Mouse (Mus musculus) 416B (cell line): ENCODE results near the gene Lrrtm4.

Source experiments
- DNase-seq: peaks from one replicate; pipeline ENCODE4 v3.0.0; 2011; ENCODE audit warnings: low read depth

The Lrrtm4 gene

DNA sequence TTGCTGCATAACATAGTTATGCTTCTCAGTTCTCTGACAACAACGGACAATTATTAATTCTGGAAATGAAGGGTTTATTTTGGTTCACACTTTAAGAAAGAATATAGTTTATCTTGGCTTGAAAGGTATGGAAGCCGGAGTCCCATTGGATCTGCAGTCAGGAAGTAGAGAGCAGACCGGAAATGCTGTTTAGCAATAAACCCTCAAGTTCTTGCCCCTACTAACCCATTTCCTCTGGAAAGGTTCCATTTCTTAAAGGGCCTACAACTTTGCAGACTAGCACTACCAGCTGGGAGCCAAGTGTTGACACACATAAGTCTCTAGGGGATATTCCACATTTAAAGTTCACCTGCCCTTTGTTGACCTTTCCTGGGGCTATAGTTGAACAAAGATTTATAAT is 309.7 kb downstream of the Lrrtm4 start:
- DNase-seq = peak; percentile 71

DNA sequence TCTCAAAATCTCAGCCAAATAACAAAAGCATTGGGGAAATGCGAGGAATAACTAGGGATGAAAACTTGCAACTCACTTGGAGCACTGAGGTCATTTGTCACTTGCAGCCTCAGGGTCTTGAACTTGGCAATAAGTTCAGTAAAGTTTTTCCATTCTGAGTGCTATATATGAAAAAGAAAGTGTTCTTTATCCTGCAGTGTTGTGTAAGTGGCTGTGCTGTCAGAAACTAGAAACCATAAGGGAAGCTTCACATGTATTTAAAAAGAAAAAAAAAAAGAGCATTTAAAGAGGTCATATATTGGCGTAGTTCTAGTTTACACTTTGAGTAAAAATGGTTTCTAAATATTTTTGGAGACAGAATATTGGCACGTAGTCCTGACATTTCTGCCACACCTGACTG is 313.1 kb downstream of the Lrrtm4 start:
- DNase-seq = no peak

DNA sequence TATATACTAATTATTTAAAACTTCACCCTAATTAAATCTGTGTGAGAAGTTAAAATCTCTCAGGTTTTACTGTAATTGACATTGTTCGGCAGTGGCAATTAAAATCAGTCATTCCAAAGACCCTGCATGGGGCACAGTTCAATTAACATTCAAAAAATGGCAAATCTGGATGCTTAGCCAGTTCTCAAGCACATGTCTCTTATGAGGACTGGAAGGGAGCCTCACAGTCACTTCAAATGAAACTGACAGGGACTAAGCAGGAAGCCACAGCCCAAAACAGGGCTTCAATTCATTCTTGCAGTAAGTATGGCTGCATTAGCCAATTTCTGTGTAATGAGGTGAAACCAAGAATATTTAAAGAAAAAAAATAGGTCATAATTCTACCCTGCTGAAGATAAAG is 333.6 kb downstream of the Lrrtm4 start:
- peak; percentile 21 for DNase-seq

DNA sequence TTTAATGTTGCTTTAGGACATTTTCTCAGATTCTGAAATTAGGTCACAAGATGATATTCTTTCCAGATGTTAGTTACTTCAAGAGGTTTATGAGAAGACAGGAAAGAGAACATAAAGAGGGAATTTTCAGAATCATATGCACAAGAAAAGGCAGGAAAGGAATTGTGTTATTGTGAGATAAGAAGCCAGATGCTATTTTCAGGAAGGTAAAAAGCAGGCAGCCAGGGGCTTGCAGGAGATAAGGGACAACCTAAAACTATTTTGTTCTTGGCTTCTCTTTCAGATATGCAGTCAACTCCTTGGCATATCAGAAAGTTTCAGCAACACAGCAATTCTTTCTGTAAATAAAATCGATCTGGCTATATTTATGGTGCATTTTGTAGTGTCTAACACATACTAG is 338.4 kb downstream of the Lrrtm4 start:
- DNase-seq = peak; percentile 60

DNA sequence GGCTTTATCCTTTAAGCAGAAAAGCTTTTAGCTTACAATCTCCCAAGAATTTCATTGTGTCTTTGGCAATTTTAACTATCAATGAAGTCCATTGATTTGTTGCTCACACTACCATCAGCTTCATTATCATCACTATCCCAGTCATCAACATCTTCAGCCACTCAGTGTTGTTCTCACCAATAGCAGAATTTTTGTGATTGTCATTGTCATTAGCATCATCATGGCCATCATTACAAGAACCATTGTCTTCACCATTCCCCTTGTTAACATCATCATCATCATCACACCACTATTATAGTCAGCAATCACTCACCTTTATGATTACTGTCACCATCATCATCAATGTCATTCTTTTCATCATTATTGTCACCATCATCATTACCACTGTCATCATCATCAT is 344.9 kb downstream of the Lrrtm4 start:
- no peak for DNase-seq

DNA sequence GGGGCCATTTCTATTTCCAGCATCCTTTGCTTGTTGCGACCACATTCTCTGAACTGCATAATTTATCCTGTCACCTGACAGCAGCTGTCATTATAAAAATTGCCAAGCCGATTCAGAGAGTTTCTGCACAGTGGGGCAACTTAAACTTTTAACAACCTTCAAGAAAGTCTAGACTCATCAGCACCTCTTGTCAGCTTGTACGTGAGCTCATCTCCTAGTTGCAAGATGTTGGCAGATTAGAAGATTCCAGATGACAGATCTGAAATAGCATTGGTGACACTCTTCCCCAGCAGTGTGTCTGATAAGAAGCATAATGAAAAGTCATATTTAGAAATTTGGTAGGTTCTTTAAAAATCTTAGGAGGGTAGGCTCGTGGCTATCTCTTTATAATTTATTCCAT is 347.9 kb downstream of the Lrrtm4 start:
- DNase-seq = no peak

DNA sequence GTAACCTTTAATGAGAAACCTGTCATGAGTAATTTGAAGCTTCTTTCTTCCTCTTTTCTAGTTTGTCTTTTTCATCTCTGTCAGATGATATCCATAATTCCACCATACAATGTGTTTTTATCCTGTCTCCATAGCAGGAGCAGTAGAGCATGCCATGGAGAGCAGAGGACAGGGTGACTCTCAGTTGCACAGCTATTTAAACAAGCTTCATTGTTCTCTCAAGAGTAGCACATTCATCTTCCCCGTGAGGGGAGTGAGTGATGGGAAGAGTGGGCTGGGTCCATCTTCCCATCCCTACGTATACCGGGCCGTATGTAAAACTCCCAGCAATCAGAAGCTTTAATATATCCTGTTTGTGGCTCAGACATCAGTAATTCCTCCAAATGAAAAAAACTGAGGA is 370.9 kb downstream of the Lrrtm4 start:
- DNase-seq = no peak

DNA sequence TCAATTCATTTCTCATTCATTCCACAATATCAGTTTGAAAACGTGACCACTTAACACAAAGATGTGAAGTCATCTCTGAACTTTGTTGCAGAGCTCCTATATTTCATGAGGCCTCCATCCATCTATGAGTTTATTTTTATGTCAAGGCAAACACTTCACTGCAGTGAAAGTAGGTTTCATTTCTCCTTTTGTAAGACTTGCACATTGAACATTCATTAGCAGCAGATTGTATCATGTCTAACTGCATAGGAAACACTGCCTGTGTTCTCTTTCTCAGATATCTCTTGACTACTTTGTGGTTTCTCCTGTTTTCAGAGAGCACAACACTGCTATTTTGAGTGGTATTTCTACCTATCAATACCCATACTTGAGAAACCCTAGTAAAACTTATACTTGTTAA is 388.1 kb downstream of the Lrrtm4 start:
- no peak for DNase-seq

DNA sequence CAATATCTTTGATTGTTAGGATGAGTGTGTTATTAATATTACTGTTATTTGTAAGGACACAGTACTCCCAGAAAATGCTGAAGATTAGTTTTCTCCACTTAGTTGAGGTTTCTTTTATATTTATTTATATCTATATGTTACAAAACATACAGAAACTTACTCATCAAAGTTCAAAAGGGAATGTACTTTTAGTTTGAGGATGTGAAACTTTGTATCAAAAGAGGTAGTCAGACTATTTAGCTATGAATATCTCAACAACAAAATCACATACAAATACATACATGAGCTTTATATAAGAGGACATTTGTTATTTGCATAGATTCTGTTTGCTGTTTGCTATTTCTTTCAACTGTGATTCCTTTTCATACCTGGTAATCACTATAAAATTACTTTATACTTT is 421.5 kb downstream of the Lrrtm4 start:
- no peak for DNase-seq

DNA sequence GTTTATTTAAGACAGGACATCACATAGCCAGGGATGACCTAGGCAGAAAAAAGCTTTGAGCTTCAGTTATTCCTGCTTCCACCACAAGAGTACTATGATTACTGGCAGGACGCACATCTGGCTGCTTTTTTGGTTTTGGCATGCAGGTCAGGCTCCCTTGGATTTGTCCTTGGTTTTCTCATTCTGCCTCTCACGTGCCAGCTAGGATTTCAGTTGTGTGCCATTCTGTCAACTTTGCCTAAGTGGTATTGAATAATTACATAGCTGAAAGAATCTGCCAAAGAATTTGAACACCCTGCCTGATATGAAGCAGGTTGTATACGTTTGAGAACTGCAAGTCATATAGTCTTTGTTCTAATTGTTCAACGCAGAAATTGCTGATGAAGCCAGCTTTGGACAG is 451.9 kb downstream of the Lrrtm4 start:
- DNase-seq = no peak

DNA sequence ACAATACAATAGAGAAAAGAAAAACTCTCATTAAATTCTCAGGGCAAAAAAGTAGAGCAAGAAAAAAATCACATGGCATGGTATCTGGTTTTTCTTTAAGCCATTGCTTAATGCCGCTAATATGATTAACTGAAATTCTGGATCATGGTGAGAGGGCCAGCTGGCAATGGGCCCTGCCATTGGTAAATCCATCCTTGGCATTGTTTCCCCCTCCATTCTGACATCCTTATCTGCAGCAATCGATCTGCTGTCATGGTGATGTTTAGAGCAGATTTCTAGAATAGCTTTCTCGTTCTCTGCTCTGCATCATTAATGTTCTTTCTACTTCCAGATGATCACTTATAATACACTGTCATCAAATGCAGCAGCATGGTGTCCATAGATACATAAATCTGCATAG is 457.5 kb downstream of the Lrrtm4 start:
- no peak for DNase-seq

DNA sequence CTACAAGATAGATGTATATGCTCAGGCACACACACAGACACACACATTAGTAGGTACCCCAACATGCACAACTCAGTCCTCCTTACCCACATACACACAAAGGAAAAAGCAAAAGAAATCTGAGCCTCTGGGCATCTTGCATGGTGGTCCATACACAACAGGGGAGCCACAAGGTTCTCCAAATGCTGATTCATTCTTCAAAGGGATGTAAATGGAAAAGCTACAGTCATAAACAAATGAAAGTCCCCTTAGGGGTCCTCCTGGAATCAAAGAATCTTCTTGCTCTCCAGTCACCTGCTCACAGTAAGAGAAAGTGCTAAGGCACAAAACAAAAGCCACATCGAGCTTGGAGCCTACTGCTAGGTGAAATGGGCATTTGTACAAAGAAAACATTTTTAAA is 526.3 kb downstream of the Lrrtm4 start:
- DNase-seq = no peak

DNA sequence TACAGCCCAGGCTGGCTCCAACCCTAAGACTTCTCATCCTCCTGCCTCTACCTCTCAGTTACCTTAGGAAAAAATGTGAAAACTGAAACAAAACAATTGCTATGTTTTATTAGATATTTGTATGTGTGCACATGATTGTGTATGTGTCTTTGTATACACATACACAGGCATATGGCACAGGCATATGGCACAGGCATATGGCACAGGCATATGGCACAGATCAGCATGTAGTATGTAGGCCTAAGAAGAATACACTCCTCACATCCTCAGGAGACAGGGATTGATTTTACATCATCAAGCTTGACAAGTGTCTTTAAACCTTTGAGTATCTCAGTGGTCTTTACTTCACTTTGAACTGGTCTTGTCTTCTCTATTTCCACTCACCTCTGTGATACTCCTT is 531.2 kb downstream of the Lrrtm4 start:
- DNase-seq = no peak

DNA sequence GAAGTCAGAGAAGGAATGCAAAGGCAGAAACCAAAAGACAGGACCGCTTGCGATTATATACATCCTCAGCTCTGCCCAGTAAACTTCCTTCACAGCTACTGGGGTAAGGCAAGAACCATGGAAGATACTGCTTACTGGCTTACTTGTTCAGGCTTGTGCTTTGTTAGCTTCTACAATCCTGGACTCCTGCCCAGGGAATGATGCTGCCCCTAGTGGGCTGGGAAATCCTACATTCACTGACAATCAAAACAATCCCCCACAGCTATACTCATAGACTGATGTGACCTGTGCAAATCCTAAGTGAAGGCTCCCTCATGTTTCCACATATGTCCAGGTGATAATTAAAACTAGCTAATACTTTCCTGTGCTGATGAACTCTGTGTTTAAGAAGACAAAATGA is 534.7 kb downstream of the Lrrtm4 start:
- DNase-seq = no peak

DNA sequence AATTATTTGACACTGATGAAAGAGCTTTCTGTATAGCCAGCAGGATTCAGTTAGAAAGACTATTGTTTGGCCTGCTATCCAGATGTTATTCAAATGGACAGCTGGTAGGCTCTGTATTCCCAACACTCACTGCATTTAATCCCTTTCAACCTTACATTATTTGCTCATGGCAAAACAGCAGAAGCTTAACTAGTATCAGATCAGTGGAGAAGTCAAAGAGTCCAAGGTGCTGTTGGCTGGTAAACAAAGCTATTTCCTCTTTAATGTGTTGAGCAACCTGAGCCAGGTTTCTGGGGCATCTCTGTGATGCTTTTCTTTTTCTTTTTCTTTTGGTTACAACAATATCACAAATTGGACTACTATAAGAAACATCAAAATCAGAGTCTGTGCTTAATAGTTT is 536.3 kb downstream of the Lrrtm4 start:
- no peak for DNase-seq

DNA sequence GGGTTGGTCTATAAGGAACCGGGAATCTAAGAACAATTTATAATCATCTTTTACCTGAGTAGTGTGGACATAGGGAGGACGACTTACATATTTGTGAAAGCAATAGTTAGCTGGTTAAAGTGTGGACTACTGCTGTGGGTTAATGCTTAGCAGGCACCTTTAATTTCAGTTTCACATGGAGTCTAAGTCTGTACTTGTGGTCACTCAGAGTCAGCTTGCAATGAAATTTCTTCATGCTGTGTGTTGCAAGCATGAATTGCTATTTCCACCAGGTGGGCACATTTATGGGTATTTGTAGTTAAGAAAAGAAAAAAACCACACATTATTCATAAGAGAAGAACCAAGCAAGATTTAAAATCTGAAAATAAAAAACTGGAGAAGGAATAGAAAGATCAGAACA is 558.5 kb downstream of the Lrrtm4 start:
- peak; percentile 72 for DNase-seq

DNA sequence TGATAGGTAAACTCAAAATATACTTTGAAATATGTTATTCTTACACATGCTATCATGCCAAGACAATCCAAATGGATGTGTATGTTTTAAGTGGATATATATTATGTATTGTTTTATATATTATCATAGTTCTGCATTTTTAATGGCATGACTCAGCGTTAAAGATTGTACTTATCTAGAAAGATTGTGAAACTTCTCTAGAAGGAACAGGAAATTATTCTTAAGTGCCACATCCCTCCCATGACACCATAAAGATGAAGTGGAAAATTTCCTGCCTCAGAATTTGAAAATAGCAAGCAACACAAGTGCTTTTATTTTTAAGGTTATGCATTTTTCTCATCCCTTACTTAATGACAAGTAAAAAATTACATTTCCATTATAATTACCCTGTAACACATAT is 563.5 kb downstream of the Lrrtm4 start:
- DNase-seq = peak; percentile 89

DNA sequence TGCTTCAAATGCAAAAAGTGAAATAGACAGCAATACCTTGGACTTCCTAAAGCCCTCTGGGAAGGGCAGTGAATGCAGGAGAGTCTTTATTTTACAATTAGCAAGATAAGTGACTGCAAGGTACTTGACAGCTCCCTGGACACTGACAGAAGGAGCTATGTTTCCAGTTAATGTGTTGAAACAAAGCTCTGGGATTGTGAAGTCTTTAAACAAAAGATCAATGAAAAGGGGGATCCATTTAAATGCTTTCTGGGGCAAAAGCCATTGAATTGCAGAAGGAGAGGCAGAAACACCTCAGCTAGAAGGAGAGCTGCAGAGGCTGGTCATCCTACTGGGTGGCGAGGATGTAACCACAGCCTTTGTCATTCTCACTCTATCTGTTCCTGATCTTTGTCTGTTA is 571.1 kb downstream of the Lrrtm4 start:
- DNase-seq = peak; percentile 20

DNA sequence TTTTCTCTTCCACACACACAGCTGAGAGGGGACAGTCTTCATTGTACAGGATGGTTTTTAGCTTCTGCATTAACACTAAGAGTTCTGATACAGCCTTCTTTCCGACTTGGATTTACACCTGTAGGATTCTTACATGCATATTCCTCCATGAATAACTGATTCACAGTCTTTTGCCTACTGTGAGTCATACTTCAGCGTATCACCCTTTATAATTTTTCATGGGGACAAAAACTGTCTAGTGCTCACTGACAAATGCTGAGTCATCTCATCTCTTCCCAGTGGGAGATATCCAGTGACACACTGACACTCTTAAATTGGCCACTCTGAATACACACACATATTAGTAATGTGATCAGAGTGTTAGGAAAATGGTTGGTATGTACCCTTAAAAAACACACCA is 600.8 kb downstream of the Lrrtm4 start:
- DNase-seq = peak; percentile 23

DNA sequence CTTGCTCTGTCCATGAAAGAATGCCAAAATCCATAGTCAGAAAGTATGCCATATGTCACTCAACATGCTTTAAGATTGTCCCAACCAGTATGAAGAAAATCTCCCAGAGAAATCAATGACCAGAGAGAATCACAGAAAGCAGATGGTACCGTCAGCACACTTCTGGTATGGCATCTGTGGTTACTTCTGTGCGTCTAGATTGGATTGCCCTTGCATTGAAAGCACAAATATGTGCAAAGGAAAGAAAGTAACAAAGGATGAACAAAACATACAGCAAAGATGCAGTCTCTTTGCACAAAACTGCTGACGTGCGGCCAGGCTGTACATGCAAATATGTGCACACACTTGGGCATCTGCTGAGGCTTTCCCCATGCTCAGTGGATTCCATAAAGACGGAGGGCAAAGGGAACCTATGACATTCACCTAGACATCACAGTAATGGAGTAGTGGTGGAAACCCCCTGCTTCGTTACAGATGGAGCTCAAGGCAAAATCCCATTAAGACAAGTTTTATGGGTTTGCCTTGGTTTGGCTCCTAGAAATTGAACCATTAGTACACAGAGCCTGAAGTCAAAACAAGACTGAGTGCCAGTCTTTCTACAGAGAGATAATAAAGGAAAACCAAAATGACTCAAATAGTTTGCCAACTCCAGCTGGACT is 604.1 kb downstream of the Lrrtm4 start:
- DNase-seq = no peak

DNA sequence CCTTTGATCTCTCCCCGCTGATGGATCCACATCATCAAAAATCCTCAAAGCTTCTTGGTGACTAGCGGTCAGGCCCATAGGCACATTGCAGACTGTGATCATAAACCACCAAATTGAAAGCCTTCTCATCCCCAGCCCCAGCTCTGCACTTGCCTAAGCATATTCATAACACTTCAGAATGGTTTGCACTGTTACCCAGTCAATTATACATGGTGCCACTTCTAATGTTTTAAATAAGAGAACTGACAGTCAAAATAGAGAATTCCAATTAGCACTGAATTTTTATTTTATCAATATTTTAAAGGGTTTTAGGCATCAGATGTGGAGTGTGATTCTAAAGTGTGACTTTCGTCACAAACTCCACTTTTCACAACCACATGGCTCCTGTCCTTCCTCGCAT is 606.8 kb downstream of the Lrrtm4 start:
- no peak for DNase-seq

DNA sequence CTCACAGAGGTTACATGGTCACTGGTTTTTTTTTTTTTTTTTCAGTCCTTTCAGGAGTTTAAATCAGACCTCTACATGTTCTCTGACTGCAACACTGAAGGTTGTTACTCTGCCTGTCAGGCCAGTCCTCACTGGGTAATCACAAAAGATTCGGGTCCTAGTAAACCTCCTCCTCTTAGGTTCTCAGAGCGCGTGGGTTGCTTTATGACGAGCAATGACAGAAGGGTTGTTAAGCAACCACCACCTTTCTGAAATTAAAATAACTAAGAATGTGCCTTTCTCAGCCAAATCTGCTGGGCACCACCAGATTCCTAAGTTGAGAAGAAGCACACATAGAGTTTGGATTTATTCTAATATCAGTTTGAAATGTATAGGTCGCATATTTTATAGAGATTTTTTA is 644.1 kb downstream of the Lrrtm4 start:
- no peak for DNase-seq

DNA sequence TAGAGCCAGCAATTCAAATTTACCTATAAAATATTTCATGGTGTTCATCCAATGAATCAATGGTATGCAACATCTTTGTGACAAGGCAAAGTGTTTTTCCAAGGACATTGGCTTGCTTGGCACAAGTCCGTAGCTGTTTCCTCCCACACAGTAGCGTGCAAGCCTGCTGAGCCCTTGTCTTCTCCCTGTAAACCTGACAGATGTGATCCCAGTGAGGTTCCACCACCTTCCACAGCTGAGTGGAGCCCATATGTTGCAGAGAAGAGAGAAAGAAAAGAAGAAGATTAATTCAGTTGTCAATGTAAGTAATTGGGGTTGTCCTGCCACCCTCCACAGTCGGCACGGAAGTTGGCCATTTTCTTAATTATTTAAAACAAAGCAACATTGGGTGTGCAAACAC is 645.4 kb downstream of the Lrrtm4 start:
- no peak for DNase-seq

DNA sequence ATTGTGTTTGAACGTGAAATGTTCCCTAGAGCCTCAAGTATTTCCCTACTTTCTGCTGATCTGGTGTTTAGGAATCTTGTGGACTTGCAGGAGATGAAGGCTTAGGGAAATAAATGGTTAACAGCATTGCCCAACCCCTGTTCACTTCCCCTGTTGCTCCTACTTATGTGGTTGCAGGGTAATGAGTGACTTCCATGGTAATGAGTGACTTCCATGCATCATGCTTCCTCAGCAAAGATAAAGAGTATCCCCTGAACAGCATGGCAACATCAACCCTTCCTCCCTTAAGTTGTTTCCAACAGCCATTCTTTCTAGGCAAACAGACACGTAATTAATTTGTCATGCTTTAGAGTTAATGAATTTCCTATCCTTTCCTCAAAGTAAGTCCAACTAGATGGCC is 685.5 kb downstream of the Lrrtm4 start:
- DNase-seq = peak; percentile 41

DNA sequence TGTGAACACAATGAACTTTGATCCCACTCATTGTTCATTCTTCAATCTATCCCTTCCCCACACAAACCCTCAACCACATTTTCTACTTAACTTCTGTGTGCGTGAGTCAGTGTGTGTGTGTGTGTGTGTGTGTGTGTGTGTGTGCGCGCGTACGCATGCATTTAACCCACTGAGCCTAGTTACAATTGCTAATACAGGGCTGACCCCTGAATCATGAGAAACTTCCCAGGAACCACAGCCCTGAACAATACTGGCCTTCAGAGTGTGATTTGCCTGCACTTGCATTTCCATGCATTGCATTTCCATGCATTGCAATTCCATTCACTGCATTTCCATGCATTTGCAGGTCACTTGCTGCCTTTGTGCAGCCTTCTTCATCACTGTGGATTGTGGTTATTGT is 701.8 kb downstream of the Lrrtm4 start:
- no peak for DNase-seq
